Mouse (Mus musculus) right cerebral cortex, postnatal 4 days (tissue): ENCODE measurements around the gene Poc1a.

Experiments
- DNase-seq: peaks from one replicate; pipeline ENCODE4 v3.0.0-alpha.2; 2022

The Poc1a gene

DNA sequence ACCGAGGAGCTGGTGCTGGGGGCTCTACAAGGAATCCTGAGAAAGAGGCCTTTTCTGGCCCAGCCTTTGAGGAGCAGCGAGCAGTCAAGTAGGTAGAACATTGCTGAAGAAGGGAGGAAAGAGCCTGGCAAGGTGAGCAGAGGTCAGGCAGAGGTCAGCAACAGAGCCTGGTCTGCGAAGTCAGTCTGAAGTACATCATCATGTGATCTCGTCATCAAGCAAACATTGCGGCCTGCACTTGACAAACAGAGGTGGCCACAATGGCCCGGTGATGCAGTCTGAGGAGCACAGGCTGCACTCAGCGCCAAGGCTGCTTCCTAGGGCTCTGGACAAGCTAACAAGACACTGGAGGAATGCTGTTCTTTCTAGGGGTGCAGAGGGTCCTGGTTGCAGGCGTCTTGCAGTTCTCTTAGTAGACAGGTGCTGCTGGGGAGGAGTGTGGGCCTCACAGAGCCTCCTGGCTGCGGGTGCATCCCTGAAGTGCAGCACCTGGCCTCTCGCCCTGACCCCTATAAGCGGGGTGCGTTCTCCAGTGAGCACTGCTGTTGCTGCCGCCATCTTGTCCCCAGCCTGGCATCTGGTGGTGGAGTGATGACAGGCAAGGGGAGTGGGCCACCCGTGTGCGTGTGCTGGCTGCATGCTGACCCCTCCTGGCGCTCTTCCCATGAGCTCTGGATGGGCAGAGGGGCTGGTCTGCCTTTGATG, 21.7 kb downstream of the Poc1a start:
- DNase-seq = no peak

DNA sequence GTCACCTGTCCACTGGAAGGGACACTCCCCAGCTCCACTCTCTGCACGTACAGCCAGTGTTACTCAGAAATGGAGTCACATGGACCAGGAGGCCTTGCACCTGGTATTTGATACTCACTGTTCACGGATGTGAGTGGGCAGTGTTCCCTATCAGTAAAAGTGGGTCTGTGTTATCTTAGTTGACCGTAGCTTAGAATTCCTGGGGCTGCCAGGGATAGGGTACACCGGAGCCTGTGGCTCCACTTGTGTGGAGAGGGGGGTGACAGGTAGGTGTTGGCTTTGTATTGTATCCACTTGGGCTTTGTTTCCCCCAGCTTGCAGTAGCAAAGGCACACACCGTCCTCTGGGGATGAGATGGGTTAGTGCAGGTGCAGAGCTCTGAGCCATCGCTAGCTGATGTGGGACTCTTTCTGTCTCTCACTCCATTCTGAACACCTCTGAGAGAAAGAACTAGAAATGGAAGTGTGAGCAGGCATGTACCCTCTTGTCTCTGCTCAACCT, 22.6 kb downstream of the Poc1a start:
- DNase-seq = no peak

DNA sequence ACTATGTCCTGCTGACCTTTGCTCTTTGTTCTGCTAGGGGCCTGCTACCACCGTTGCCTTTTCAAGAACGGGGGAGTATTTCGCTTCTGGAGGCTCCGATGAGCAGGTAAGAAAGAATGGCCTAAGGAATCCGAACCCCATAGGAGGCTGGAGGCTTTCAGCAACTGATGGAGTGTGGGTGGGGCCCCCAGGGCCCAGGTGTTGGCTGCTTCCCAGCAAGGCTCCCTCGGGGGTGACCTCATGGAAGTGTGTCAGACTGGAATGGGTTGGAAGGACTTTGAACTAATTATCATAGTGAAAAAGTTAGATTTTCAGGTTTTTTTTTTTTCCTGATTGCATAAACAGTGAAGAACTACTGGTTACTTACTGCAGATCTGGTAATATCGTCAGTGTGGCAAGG, 24.4 kb downstream of the Poc1a start:
- no peak for DNase-seq

DNA sequence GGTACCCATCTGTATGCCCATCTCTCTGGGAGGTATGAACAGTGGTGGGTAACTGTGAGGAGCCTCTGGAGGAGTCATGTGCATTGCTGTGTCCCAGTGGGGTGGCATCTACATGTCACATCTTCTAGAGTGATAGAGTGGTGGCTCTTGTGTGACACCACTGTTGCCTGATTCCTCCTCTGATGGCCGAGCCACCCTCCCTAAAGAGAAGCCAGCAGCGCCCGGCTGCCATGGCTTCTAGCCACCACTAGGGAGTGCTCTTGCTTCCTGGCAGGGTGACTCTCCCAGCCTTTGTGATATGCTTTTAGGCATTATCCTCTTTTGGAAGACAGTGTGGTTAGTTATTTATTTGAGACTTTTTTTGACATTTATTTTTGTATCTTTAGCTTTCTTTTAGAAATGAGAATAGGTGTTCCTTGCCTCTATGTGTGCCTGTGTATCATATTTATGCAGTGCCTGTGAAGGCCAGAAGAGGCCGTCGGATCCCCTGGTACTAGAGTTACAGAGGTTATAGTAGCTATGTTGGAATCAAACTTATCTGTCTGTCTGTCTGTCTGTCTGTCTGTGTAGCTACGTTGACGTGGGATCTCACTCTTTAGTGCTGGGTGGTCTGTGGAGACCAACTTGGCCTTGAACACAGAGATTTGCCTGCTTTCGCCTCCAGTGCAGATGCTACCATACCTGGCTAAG, 25.9 kb downstream of the Poc1a start:
- DNase-seq = peak; percentile 78

DNA sequence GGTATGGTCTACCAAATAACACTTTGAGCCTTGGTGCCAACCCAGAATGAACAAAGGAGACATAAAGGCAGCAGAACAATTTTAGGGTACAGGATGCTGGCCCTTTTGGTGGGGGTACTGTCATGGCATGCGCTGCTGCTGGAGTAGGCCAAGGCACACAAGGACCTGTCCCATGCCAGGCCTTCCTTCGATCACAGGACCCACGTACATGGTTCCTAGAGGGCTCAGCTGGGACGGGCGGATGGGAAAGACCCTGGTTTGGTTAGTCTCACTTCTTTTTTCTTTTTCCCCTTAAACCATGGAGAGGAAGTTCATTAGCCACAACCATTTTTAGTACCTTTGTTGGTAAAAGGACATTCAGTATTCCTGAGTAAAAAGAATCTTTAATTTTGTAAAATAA, 27.3 kb downstream of the Poc1a start:
- no peak for DNase-seq

DNA sequence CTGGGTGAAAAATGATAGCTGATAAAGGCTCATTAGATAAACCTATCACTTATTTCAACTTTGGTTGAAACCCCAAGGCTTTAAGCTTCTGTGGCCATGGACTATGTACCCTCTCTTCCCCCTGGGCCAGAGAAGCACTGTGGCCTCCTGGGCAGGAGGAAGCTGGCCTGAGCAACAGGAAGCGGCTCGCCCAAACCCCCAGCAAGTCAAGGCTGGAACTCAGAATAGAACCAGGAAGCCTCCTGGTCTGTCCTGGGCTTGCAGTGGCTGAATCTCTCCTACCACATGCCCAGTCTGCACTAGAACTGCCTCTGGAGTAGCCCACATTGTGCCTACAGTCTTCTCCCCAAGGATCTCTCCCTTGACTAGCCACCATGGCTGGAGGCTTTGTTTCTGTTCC, 27.7 kb downstream of the Poc1a start:
- no peak for DNase-seq

DNA sequence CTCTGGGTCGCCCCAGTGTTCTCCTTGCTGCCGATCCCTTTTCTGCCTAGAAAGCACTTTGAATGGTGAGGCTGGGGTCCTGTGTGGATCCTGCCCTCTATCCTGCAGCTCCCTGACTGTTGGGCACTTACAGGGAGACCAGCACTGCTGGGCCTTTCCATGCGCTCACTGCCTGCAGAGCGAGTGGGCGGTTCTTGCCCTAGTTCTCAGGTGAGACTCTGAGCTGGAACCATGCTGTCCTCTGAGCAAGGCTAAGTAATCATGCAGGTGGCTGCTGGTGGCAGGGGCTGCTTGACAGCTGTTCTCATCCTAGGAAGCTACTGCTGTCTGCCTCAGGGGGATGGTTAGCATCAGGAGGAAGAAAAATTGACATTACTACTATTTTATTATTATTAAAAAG, 28.1 kb downstream of the Poc1a start:
- DNase-seq = no peak

DNA sequence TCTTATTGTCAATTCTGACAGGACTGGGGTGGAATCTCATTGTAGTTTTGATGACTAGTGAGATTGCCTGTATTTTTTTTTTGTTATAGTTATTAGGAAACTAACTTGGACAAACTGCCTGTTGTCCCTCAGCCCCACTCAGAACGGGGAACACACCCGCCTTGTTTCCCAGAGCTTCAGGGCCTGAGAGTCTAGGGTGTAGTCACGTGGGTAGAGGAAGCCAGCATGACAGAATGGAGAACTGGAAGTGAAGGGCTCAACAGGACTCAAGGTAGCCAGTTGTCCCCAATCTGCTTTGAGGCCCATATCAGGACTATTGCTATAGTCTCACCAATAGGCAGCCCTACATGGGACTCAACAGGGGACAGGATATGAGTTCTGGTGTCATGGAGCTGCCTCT, 29.0 kb downstream of the Poc1a start:
- no peak for DNase-seq

DNA sequence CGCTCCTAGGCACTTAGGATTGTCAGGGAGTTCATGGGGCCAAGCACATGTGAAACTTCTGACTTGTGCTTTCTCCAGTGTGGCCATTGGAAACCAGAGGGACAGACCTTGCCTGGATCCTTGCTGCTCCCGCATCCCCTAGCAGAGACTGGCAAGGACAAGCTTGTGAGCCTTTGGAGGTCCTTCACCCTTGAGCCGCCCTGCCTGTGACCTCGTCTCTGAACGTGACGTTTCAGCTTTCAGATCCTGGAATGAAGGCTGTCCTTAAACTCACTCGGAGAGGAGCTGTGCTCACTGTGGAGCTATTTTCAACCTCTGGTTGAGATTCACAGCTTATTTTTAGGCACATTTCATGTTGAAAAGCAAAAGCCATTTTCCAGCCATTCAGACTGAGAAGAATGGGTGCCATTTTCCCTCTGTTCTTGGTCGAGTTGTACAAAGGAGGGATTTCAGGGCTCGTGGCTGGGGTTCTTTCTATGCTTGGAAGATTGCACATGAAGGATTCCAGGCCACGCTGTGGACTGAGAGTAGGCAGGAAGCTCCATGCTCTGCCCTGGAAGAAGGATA, 30.8 kb downstream of the Poc1a start:
- DNase-seq = no peak

DNA sequence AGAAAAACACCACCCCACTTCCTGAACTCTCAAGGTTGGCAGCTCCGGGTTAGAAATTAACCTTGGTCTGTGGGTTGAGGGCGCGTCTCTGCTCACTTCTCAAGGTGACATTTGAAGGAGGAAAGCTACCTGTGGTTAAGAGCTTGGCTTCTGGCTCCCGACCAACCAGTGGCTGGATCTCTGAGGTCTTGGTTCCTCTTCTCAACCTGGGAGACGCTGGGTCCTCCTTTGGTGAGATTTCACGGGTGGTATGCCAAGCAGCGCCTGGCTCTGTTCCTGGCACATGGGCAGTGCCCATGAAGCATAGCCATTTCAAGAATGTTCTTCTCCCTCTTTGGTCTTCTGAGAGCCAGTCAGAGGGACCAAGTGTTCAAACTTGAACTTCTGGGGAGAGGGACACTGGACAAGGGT, 32.1 kb downstream of the Poc1a start:
- no peak for DNase-seq

DNA sequence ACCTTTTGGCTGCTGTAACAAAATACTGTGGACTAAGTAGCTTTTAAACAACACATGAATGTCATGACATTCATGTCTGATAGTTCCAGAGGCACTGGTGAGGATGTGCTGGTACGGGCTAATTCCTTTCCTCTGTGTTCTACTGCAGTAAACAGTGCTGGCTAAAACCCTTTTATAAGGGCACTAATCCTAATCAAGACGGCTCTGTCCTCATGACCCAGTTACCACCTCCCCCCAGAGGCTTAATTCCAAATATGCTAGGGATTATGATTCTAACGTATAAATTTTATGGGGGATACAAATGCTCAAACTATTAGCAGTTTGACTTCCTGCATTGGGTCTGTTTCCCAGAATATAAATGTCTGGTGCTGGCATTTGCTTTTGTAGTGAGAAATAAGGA, 33.3 kb downstream of the Poc1a start:
- DNase-seq = no peak

DNA sequence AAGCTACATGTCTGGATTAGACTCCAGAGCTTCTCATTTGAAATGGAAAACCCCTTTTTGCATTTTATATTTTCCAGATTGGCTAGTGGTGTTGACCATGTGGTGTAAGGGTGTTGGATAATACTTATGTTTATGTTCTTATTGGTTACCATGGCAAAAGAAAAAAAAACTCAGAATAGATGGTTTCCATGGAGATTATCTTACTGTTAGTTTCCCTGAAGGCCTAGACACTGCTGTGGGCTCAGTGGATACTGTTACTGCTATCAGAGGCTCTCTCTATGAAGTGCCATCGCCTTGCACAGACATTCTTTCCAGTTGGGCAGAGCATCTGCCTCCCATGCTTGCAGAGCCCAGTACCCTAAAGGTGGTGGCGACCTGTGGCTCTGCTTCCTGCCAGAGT, 37.2 kb downstream of the Poc1a start:
- DNase-seq = no peak

DNA sequence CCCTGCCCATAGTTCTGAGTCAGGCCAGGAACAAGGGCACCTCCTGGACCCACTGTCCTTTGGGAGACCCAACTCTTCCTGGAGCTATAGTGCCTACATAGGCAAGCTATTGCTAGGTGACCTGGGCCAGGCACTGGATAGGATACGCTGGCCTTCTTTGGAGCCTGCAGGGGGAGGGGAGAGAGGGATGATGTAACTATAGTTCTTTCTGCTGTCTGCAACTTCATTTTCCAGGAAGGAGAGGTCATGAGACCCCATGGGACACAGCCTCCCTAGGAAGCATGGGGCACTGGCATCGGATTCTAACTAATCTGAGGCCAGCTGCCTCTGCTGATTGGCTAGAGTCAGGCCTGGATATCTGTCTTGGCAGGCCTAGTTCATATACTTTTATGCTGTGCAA, 38.2 kb downstream of the Poc1a start:
- DNase-seq = no peak

DNA sequence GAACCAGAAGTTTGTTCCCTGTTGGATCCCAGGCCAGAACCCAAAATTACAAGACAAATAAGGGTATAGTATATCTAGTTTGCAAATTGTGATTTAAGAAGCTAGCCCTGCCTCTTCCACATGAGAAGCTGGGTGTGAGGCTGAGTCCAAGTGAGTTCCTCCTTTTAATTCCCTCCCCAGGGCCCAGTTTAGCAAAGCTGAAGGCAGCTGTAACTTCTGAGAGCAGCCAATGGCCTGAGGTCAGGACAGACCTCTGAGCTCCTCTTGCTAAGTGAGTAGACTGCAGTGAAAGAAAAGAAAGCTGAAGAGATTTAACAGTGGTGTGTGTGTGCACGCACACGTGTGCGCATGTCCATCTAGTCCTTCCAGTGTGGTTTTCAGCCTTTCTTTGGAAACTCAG, 41.6 kb downstream of the Poc1a start:
- no peak for DNase-seq

DNA sequence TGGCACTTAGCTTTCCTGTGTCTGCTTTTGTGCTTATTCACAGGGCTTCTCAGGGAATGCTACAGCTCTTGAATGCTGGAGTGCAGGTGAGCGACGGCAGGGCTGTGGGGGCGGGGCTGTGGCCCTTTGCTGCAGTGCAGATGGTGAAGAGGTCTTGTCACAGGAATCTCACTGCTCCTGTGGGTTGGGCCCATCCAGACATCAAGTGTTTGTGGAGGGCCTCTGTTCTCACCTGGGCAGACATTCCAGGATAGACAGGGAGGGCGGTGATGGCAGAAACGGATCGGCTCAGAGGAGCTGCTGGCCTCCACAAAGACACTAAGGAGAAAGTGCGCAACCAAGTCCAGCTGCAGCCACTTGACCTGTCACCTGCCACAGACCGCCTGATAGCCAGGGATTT, 45.4 kb downstream of the Poc1a start:
- DNase-seq = no peak

DNA sequence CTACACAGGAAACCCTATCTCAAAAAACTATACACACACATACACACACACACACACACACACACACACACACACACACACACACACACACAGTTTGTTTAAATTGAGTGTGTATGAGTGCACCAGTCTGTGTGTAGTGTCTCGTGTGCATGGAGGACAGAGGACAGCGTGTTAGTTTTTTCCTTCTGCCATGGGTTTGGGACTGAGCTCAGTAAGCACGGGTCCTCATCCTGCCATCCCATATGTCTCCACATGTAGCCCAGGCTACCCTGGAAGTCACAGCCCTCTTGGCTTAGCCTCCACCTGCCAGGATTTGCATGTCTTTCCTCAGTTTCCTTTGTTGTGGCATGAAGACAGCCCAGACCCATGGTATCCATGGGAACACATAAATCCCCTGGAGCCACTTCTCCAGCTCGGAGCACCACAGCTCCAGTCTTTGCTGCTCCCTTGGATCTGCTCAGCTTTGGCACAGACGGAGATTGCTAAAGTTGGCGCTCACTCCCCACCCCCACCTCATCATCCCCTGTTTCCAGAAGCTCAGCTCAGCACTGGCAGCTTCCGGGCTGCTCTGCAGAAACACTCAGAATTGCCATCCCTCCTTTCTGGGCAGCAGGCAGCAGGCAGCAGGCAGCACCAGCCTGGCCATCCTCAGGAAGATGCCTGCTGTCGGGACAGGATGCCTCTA, 46.4 kb downstream of the Poc1a start:
- DNase-seq = peak; percentile 70

DNA sequence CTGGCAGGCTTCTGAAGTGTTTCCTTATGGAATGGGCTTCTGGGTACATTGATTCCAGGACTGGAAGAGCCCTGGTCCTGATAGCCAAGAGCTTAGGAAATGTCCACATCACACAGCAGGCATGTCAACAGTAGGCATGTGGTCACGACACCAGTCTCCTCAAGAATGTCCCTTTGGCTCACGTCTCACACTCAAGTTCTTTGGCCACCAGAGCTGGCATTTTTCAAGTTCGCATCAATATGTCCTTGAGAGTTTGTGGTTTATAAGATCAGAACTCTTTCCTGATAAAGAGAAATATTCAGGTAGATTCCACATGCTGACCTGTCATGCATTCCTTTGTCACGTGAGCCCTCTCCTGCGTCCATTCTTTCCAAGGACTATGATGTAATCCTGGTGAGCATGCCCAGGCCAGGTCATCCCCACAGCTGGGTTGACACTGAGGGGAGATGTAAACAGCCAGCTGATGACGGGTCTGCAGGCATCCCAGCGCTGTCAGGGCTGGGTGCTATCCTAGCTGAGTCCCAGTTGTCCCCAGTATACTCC, 47.3 kb downstream of the Poc1a start:
- DNase-seq = no peak

DNA sequence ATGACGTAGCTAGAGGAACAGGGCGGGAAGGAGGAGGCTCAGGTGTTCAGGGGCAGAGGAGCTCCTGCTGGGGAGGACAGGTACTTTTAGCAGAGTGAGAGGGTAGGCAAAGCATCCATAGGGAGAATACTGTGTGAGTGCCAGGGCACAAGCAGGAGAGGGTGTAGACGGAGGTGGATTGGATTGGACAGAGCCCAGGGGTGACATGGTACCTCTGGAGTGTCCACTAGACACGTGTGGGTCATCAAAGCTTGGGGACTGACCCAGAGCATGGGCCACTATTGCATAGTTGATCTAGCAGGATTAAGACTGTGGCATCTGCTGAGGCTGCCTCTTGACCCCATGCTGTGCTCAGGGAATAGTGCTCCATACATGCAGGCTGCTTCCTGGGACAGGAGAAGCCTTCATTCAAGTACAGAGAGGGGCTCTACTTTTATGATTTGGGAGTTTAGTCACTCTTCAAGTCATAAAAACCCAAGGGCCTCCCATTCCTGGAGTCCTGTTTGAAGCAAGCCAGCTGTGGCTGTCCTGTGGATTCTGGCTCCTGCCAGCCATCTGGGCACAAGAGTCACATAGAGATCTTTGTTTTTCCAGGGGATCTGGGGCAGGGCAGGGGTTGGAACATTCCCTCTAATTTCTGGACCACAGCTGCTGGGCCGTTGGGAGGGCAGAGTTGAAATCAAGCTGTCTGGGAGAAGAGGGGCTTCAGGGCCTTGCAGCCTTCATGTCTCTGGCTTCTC, 48.1 kb downstream of the Poc1a start:
- no peak for DNase-seq

DNA sequence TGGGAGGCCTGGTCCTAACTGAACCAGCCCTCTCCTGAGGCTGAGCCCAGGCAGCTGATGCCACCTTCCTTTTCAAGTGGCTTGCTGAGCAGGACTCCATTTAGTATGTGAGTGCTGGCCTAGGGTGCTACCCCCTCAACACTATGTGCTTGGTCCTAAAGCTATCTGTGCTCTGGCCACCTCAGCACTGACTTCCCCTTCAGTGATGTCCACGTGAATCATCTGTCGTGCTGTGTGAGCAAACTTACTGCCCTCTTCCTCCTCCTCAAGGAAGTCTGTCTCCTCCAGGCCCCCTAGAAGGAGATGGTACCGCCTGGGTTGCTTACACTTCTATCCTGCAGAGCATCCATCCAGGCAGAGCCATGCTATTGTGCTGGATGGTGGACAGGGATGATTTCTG, 51.9 kb downstream of the Poc1a start:
- DNase-seq = no peak

DNA sequence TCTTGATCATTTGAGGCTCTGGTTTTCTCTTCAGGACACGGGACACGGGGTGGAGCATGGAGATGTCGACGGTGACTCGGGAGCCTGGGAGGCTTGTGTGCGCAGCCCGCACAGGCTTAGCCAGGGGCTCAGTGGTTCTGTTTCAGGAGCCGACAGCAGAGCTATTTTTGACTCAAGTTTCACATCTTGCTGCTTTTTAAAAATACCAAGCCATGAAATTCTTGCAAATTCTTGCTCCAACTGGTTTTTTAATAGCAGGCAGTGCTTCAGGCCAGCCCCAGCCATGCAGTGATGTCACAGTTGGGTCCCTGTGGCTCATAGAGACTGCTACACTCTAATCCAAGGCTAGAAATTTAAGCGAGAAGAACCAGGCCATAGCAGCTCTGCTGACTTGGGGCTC, 56.8 kb downstream of the Poc1a start:
- peak; percentile 32 for DNase-seq

DNA sequence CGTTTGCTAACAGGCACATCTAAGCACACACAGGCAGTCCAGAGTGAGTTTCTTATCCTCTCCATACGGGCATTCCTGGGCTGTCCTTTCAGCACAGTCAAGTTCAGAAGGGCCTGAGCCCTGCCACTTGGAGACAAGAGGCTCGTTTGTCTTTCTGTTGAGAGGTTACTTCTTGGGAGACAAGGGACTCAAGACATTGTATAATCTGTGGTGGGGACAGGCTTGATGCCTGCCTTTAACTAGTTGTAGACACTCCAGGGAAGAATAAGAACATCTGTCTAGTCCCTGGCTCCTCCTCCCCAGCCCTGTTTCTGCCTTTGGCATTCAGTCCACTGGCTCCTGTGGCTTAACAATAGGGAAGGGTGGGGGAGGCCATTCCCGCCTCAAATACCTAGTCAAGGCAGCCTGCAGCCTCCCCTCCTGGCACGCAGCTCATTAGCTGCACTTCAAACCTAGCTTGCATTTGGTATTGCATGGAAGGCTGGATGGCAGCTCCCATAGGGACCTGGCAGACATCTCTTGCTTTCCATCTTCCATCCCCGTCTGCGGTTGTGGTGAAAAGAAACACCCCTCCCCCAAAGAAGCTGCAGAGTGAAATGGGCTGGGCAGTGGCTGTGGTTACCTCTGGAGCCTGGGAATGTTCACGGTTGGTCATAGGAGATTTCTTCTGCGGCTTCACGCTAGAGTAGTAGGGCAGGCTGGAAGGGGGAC, 57.8 kb downstream of the Poc1a start:
- no peak for DNase-seq

DNA sequence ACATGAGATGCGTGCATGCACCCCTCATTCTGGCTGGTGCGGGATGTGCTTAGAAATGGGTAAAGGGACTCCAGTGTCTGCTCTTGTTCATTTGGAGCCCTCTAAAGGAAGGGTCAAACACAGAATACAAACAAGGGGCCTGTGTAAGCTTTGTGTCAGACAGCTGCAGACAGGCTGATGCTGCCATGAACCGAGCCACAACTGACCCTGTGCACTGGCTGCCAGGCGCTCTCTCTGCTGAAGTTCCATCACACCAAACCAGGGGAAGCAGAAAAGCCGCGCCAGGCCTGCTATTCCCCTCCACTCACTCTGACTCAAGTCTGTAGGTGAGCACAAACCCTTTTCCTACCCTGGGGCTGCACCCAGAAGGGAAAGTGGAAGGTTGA, 58.3 kb downstream of the Poc1a start:
- DNase-seq = no peak
